Mouse (Mus musculus): Measurements from ENCODE around the gene Efemp1.

Efemp1 gene

DNA sequence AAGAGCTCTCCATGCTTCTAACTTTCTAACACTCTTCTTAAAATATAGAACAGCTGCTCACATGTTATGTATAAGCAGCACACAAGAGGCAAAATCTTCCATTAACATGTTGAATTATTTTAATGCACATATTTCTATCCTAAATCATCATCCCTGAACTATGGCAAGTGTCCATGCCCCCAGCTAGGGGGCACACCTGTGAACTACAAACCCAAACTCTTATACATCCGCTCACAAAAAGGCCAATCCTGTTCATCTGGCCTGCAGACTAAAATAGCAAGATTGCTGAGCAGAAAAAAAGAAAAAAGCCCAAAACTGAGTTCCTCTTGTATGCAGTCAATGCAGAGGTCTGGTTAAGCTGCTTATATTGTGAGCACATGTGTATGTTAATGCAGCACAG, 86.6 kb downstream of the Efemp1 start:
- DNase-seq (ENCODE audit: low spot score in 2 of 2): no peak

DNA sequence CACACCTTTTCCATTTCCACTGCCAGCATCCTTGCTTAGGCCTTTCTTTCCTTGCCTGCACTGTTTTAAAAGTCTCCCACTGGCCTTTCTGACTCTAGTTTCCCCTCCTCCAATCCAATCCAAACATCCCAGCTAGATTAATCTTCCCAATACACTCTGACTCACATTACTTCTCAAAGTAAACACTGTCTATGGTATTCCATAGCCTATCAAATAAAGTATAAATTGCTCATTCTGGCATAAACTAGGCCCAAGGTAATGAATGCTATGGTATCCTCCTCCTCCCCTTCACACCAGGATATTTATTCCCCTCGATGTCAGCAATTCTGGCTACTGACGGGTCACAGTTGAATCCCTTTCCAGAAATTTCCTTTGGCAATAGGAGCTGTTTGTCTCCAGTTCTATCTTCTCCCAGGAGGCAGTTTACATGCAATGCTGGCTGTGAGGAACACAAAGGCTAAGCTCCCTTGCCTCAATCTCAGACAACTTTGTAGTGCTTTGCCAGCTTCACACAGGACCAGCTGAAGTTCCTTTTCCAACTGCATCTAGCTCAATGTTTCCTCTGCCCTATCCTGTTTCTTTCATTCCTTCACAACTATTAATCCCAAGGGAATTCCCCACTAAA, 98.7 kb downstream of the Efemp1 start:
- no peak for DNase-seq (ENCODE audit: low spot score in 2 of 2)

DNA sequence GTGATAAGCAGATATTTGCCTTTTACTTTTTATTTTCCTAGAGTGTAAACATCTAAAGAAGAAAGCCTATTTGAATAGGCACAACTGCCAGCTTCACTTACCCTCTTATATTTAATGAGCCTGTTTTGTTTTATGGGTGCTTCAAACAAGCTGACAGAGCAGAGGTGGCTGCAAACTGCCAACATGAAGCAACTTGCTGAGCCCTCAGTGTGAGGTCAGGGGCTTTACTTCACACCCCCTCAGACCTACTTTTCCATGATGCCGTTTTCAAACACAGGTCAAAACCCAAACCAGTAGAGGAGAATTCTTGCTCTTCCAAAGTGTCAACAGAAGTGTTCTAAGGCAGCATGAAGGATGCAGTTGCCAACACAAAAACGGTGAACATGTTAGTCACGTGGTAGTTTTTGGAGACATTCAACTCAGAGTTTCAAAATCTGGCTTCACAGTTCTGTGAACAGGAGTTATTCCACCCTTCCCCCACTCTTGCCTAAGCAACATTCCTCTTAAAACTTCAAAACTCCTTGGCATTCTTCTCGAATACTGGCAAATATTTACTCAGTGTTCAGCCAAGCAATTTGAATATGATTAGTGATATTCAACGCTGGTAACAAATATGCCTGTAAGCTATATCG, 101.8 kb downstream of the Efemp1 start:
- DNase-seq (ENCODE audit: low spot score in 2 of 2): no peak

DNA sequence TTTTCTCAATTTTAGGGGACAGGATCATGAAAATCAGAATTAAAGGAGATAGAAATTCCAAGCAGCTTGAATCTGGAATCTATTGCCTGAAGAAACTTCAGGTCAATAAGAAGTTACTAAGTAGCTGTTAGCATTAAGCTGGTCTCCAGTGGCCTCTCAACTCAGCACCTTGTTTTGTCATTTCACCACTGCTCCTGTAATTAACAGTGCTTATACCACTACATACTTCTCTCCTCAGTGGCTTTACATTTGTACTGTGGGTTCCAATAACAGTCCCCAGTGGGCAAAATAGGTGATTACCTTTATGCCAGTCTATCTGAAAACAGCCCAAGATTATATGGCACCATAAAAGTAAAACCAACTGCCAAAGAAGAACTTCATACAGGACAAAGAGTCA, 102.3 kb downstream of the Efemp1 start:
- no peak for DNase-seq (ENCODE audit: low spot score in 2 of 2)

DNA sequence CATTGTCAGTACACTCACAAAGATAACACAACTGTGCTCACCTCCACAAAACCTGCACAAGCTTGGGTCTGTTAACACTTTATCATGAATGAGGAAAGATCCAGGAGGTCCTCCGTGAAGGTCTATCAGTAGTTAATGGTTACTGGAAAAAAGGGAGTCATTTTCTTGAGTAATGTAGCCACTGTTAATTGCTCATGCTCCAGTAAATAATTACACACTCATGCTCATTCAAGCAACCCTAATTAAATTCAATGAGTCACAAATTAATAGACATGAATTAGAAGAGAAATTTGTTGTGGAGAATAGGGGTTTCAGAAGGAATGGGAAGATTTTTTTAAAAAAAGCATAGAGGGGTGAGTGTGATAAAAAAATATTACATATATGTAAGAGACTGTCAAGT, 108.4 kb downstream of the Efemp1 start:
- no peak for DNase-seq (ENCODE audit: low spot score in 2 of 2)
